In the genomic region with DNA sequence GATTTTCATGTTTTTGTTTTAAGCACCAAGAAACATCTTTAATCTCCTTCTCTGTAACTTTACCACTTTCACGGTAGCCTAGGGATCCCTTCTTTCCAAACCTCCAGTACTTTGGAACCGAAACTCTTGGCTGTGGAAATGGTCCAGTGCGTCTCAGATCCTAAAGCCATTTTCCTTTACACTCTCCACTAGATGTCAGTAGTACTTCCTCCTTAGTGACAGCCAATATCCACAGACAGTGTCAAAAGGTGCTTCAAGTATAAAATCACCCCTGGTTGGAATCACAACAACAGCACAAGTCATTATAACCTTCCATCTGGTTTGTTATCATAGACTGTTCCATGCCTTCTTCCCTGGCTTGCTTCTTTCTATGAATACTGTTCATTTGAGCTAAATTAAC, we compare ENCODE assay signal across 20 mouse cellular contexts. TPM values are rescaled to one million over a fixed set of nuclear protein-coding genes. Genes with fewer than 3 reads are reported as not detected.
DNase-seq lines count a peak whose midpoint lies in the region; ATAC-seq and TF ChIP-seq lines count a peak whose summit lies in the region.
"Had no signal": no experiment of that assay in that cellular context is flagged by ENCODE, and none has a peak within 500 bp of the region (broad histone marks: within the 10 kb centered on the region; RNA-seq: fewer than 3 reads in every experiment).

No protein-coding gene starts in this region.

- no peak for TF ChIP-seq POLR2A in cortical plate, adult 2 months (IDR thresholded peaks at IDR 0.05; ENCODE audit: extremely low read depth, insufficient read depth, low read length)

- H3K27ac ChIP-seq in hindbrain, postnatal 0 days = no peak overlapping the region
- H3K27ac ChIP-seq in hindbrain, embryonic 12.5 days = no peak overlapping the region
- H3K27ac ChIP-seq in lung, postnatal 0 days (ENCODE audit: low read length) = no peak overlapping the region
- H3K27ac ChIP-seq in cortical plate, adult 2 months (ENCODE audit: insufficient read depth, low read length) = no peak overlapping the region
- H3K27ac ChIP-seq in stomach, postnatal 0 days (replicated peaks) = no peak overlapping the region
- H3K27ac ChIP-seq: forebrain, embryonic 15.5 days; heart, embryonic 15.5 days; hindbrain, embryonic 10.5 days; lung, embryonic 15.5 days; midbrain, embryonic 15.5 days had no signal

- no peak for TF ChIP-seq EP300 in lung, postnatal 0 days (IDR thresholded peaks at IDR 0.05)
- no peak for TF ChIP-seq EP300 in stomach, postnatal 0 days (optimal IDR thresholded peaks at IDR 0.05)

- TF ChIP-seq CTCF in hindbrain, postnatal 0 days (IDR thresholded peaks at IDR 0.05; ENCODE audit: low read depth) = peak; percentile 77
- peak; percentile 40 for TF ChIP-seq CTCF in lung, postnatal 0 days (IDR thresholded peaks at IDR 0.05)
- TF ChIP-seq CTCF in cortical plate, adult 2 months (IDR thresholded peaks at IDR 0.05; ENCODE audit: extremely low read depth, insufficient read depth, low read length) = peak; percentile 27; the same call in 1 of the 2 replicates
- peak; percentile 65 for TF ChIP-seq CTCF in stomach, postnatal 0 days (IDR thresholded peaks at IDR 0.05; ENCODE audit: low read depth)

- no peaks in the 10 kb centered on the region for H3K9me3 ChIP-seq in hindbrain, postnatal 0 days (ENCODE audit: low read length)
- H3K9me3 ChIP-seq in hindbrain, embryonic 12.5 days (replicated peaks) = no peaks in the 10 kb centered on the region
- H3K9me3 ChIP-seq in lung, postnatal 0 days (ENCODE audit: low read length) = no peaks in the 10 kb centered on the region
- H3K9me3 ChIP-seq in stomach, postnatal 0 days (ENCODE audit: control insufficient read depth, low read length) = no peaks in the 10 kb centered on the region
- H3K9me3 ChIP-seq: forebrain, embryonic 15.5 days; heart, embryonic 15.5 days; hindbrain, embryonic 10.5 days; lung, embryonic 15.5 days; midbrain, embryonic 15.5 days had no signal

- no peak overlapping the region for H3K4me2 ChIP-seq in hindbrain, postnatal 0 days (ENCODE audit: low read depth, low read length)
- no peak overlapping the region for H3K4me2 ChIP-seq in hindbrain, embryonic 12.5 days (replicated peaks)
- no peak overlapping the region for H3K4me2 ChIP-seq in lung, postnatal 0 days (replicated peaks; ENCODE audit: low read depth, low read length)
- no peak overlapping the region for H3K4me2 ChIP-seq in stomach, postnatal 0 days (replicated peaks; ENCODE audit: low read depth)
- H3K4me2 ChIP-seq: forebrain, embryonic 15.5 days; heart, embryonic 15.5 days; lung, embryonic 15.5 days; midbrain, embryonic 15.5 days had no signal

- H3K27me3 ChIP-seq in hindbrain, postnatal 0 days (ENCODE audit: insufficient read depth, low read length) = no peaks in the 10 kb centered on the region
- peaks cover 4% of the 10 kb centered on the region; the same call in 1 of the 2 replicates for H3K27me3 ChIP-seq in hindbrain, embryonic 12.5 days
- H3K27me3 ChIP-seq in lung, postnatal 0 days (replicated peaks; ENCODE audit: insufficient read depth, low read length) = peaks cover 6% of the 10 kb centered on the region; the same call in 1 of the 2 replicates
- no peaks in the 10 kb centered on the region for H3K27me3 ChIP-seq in stomach, postnatal 0 days (ENCODE audit: control insufficient read depth, insufficient read depth, low read length)
- H3K27me3 ChIP-seq: forebrain, embryonic 15.5 days had no signal

- H3K4me3 ChIP-seq in hindbrain, postnatal 0 days (ENCODE audit: low read length) = no peak overlapping the region
- H3K4me3 ChIP-seq in hindbrain, embryonic 12.5 days = no peak overlapping the region
- no peak overlapping the region for H3K4me3 ChIP-seq in lung, postnatal 0 days (ENCODE audit: low read depth, low read length)
- H3K4me3 ChIP-seq in cortical plate, adult 2 months (ENCODE audit: insufficient read depth, low read length) = no peak overlapping the region
- H3K4me3 ChIP-seq in stomach, postnatal 0 days (ENCODE audit: low read depth, low read length) = no peak overlapping the region
- H3K4me3 ChIP-seq: forebrain, embryonic 15.5 days; heart, embryonic 15.5 days; hindbrain, embryonic 10.5 days; lung, embryonic 15.5 days; midbrain, embryonic 15.5 days had no signal

- peak; percentile 50 for DNase-seq in hindbrain, postnatal 0 days (ENCODE audit: low spot score)
- peak; percentile 9 for DNase-seq in lung, postnatal 0 days (ENCODE audit: low spot score)
- DNase-seq in lung, postnatal 36 days = no peak
- DNase-seq in stomach, postnatal 0 days (ENCODE audit: low spot score) = no peak
- no peak for DNase-seq in thymus, postnatal 14 days
- DNase-seq: adrenal gland, adult 8-10 months; cerebellum, adult 2 months; kidney, adult 18-20 months; kidney, postnatal 14 days had no signal

- no peak overlapping the region for H3K9ac ChIP-seq in hindbrain, postnatal 0 days (replicated peaks; ENCODE audit: low read length)
- no peak overlapping the region for H3K9ac ChIP-seq in hindbrain, embryonic 12.5 days
- no peak overlapping the region for H3K9ac ChIP-seq in lung, postnatal 0 days (replicated peaks; ENCODE audit: low read depth)
- no peak overlapping the region for H3K9ac ChIP-seq in stomach, postnatal 0 days (ENCODE audit: low read length)
- H3K9ac ChIP-seq: forebrain, embryonic 15.5 days; heart, embryonic 15.5 days; lung, embryonic 15.5 days; midbrain, embryonic 15.5 days had no signal

- no peaks in the 10 kb centered on the region for H3K4me1 ChIP-seq in hindbrain, postnatal 0 days (ENCODE audit: insufficient read depth, low read length)
- H3K4me1 ChIP-seq in hindbrain, embryonic 12.5 days = 0 out of 2 replicates have a peak, but pooled peaks cover 4% of the 10 kb centered on the region
- H3K4me1 ChIP-seq in lung, postnatal 0 days (ENCODE audit: insufficient read depth, low read depth, low read length) = no peaks in the 10 kb centered on the region
- H3K4me1 ChIP-seq in cortical plate, adult 2 months (ENCODE audit: control insufficient read depth, insufficient read depth, low read length) = no peaks in the 10 kb centered on the region
- H3K4me1 ChIP-seq in stomach, postnatal 0 days (replicated peaks; ENCODE audit: control insufficient read depth, insufficient read depth) = no peaks in the 10 kb centered on the region

- H3K36me3 ChIP-seq in hindbrain, postnatal 0 days (ENCODE audit: insufficient read depth, low read length) = no peaks in the 10 kb centered on the region
- no peaks in the 10 kb centered on the region for H3K36me3 ChIP-seq in hindbrain, embryonic 12.5 days
- H3K36me3 ChIP-seq in lung, postnatal 0 days (ENCODE audit: insufficient read depth, low read length) = no peaks in the 10 kb centered on the region
- H3K36me3 ChIP-seq in stomach, postnatal 0 days (ENCODE audit: control insufficient read depth, insufficient read depth, low read length) = no peaks in the 10 kb centered on the region
- H3K36me3 ChIP-seq: forebrain, embryonic 15.5 days; heart, embryonic 15.5 days; hindbrain, embryonic 10.5 days; lung, embryonic 15.5 days; midbrain, embryonic 15.5 days had no signal

- no peak for ATAC-seq in hindbrain, postnatal 0 days
- no peak for ATAC-seq in hindbrain, embryonic 12.5 days (ENCODE audit: low FRiP score)
- ATAC-seq in lung, postnatal 0 days = no peak
- ATAC-seq in stomach, postnatal 0 days (ENCODE audit: low FRiP score, low TSS enrichment) = no peak
- ATAC-seq: forebrain, embryonic 15.5 days; midbrain, embryonic 15.5 days had no signal

- WGBS in hindbrain, postnatal 0 days = 48% methylated on average over 3 of the region's 3 CpGs
- WGBS in hindbrain, embryonic 12.5 days = 51% methylated on average over 3 of the region's 3 CpGs
- WGBS in lung, postnatal 0 days = 47% methylated on average over 3 of the region's 3 CpGs
- 50% methylated on average over 3 of the region's 3 CpGs for WGBS in stomach, postnatal 0 days

RNA-seq across cellular contexts. Expression of gene Grik1, which starts 4.1 kb away (rescaled TPM):
- 30.4 and 34.6 TPM in 2 replicates for total RNA-seq in hindbrain, postnatal 0 days (2014; rRNA removed)
- 34.3 and 34.5 TPM in 2 replicates for polyA plus RNA-seq in hindbrain, postnatal 0 days (2015; fragmentation: Nextera tagmentation; extraction: Ambion mirVana)
- polyA plus RNA-seq in hindbrain, embryonic 12.5 days (2016; fragmentation: Nextera tagmentation; extraction: Ambion mirVana) = 6.1 and 8.6 TPM in 2 replicates
- 0.15 and 0.25 TPM in 2 replicates for polyA plus RNA-seq in lung, postnatal 0 days (2015; fragmentation: Nextera tagmentation; extraction: Ambion mirVana)
- polyA plus RNA-seq in cortical plate, adult 2 months (2012; rRNA removed) = 11.3 and 12.1 TPM in 2 replicates
- 0.99 and 1.2 TPM in 2 replicates for polyA plus RNA-seq in stomach, postnatal 0 days (2015; fragmentation: Nextera tagmentation; extraction: Ambion mirVana)
- total RNA-seq: gastrocnemius, adult 18-20 months; granulocyte monocyte progenitor cell, adult 5-6 weeks; megakaryocyte progenitor cell, adult 5-6 weeks; MEL had no signal

Comparison
In these comparisons a context has a peak if more than half of its experiments do, and no peak if none do; other contexts are left out.
1. DNase-seq: peak in hindbrain, postnatal 0 days (single experiment) and lung, postnatal 0 days (single experiment); none in lung, postnatal 36 days (single experiment), stomach, postnatal 0 days (single experiment) and thymus, postnatal 14 days (single experiment).
2. CTCF ChIP-seq: peak in every context shown above with its lines; median percentile 77 in hindbrain, postnatal 0 days; 65 in stomach, postnatal 0 days; 40 in lung, postnatal 0 days; 27 in cortical plate, adult 2 months.